Mouse (Mus musculus): Measurements from ENCODE around the gene Sec14l2. TPM values are rescaled to one million over a fixed set of nuclear protein-coding genes. Genes with fewer than 3 reads are reported as not detected.

Sec14l2 gene
- polyA plus RNA-seq, 1 experiment, result 10.9 TPM

DNA sequence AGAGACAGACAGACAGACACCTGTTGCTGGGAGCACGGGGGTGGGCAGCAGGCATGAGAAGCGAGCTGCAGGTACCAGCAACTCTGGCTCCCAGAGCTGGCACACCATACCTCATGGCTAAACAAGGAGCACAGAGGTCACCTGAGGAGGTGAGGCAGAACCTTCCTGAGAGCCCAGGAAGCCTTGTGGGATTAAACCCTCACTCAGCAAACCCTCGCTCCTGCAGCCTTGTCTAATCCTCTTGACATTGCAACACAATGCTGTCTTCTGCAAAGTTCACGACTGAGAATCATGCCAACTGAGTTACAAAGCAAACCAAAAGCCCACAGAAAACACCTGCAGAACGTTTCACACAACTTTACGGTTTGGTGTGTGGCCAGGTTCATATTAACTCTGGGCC is 74.8 kb downstream of the Sec14l2 start:
- no peak overlapping the region for H3K4me2 ChIP-seq (ENCODE audit: low read depth)
- no peak overlapping the region for H3K4me3 ChIP-seq
- no peak overlapping the region for H3ac ChIP-seq (ENCODE audit: control insufficient read depth, insufficient read length)
- no peak for TF ChIP-seq MYOD1 (IDR thresholded peaks at IDR 0.05; ENCODE audit: control insufficient read depth in 1 of 3, insufficient read length in 2 of 3, low read depth in 2 of 3)
- TF ChIP-seq MYOG (IDR thresholded peaks at IDR 0.05; ENCODE audit: control insufficient read depth in 1 of 3, insufficient read depth in 1 of 3, insufficient read length in 2 of 3, low read depth in 2 of 3), result no peak
- no peak for TF ChIP-seq TCF3 (IDR thresholded peaks at IDR 0.05; ENCODE audit: insufficient read length, low read depth)
- TF ChIP-seq USF1 (IDR thresholded peaks at IDR 0.05; ENCODE audit: low read depth), result no peak
- no peak for TF ChIP-seq CEBPB (IDR thresholded peaks at IDR 0.05; ENCODE audit: insufficient read depth, poor library complexity, severe bottlenecking)
- no peak for TF ChIP-seq REST (IDR thresholded peaks at IDR 0.05; ENCODE audit: insufficient read depth, insufficient read length)
- no peak for TF ChIP-seq E2F4 (IDR thresholded peaks at IDR 0.05; ENCODE audit: insufficient read depth)
- no peak for TF ChIP-seq MAX (IDR thresholded peaks at IDR 0.05; ENCODE audit: low read depth)
- no peak for TF ChIP-seq POLR2AphosphoS2 (IDR thresholded peaks at IDR 0.05; ENCODE audit: insufficient read length, low read depth)
- no peak for TF ChIP-seq POLR2A (IDR thresholded peaks at IDR 0.05; ENCODE audit: insufficient read length, low read depth)
- H3K79me2 ChIP-seq (ENCODE audit: control insufficient read depth, insufficient read depth), result no peaks in the 10 kb centered on the region
- no peaks in the 10 kb centered on the region for H3K36me3 ChIP-seq (ENCODE audit: control insufficient read depth, insufficient read depth)
- peaks cover 19% of the 10 kb centered on the region for H3K27me3 ChIP-seq (ENCODE audit: control insufficient read depth, insufficient read depth, insufficient read length)

DNA sequence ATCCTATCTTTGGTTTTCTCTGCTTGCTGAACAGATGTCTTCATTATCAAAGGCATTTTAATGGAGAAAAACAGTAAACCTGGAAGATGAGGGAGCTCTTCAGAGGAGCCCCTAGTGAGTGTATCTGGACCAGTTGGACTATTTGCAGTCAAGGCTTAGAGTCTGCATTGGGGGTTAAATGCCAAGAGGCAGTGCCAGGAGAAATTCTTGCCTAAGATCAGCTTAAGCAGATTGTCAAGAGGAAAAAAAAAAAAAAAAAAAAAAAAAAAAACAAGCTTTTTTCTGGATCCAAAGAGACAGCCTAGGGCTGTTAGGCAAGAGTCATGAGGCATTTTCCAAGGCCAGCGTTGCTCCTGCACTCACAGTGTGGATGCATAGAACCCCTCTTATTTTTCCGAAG is 75.4 kb downstream of the Sec14l2 start:
- Histone ChIP-seq H3K4me2 (ENCODE audit: low read depth) (no peak overlapping the region), H3K27me3 (ENCODE audit: control insufficient read depth, insufficient read depth, insufficient read length) (peaks cover 22% of the 10 kb centered on the region), H3K79me2 (ENCODE audit: control insufficient read depth, insufficient read depth) (no peaks in the 10 kb centered on the region), H3K4me3 (no peak overlapping the region), H3K36me3 (ENCODE audit: control insufficient read depth, insufficient read depth) (no peaks in the 10 kb centered on the region), H3ac (ENCODE audit: control insufficient read depth, insufficient read length) (no peak overlapping the region)
- TF ChIP-seq E2F4 (IDR thresholded peaks at IDR 0.05; ENCODE audit: insufficient read depth) (no peak), CEBPB (IDR thresholded peaks at IDR 0.05; ENCODE audit: insufficient read depth, poor library complexity, severe bottlenecking) (no peak), SRF (IDR thresholded peaks at IDR 0.05; ENCODE audit: control insufficient read depth, insufficient read length, low read depth) (no peak), MYOD1 (IDR thresholded peaks at IDR 0.05; ENCODE audit: control insufficient read depth in 1 of 3, insufficient read length in 2 of 3, low read depth in 2 of 3) (no peak), REST (IDR thresholded peaks at IDR 0.05; ENCODE audit: insufficient read depth, insufficient read length) (no peak), MYOG (IDR thresholded peaks at IDR 0.05; ENCODE audit: control insufficient read depth in 1 of 3, insufficient read depth in 1 of 3, insufficient read length in 2 of 3, low read depth in 2 of 3) (no peak), TCF3 (IDR thresholded peaks at IDR 0.05; ENCODE audit: insufficient read length, low read depth) (no peak), MAX (IDR thresholded peaks at IDR 0.05; ENCODE audit: low read depth) (no peak), TCF12 (IDR thresholded peaks at IDR 0.05; ENCODE audit: insufficient read depth, poor library complexity, severe bottlenecking) (no peak)

Other genes starting within 250 kb of the Sec14l2 start
- gene 4921536K21Rik, start 228.3 kb downstream of the Sec14l2 start, polyA plus RNA-seq (2012; fragmentation: generic; extraction: Trizol), result 1.3 TPM
- 26.5 TPM for gene Dusp18, start 228.2 kb downstream of the Sec14l2 start, polyA plus RNA-seq (2012; fragmentation: generic; extraction: Trizol)
- gene Slc35e4, start 208.8 kb downstream of the Sec14l2 start, polyA plus RNA-seq (2012; fragmentation: generic; extraction: Trizol), result 69.6 TPM
- 16.4 TPM for gene Tcn2, start 191.3 kb downstream of the Sec14l2 start, polyA plus RNA-seq (2012; fragmentation: generic; extraction: Trizol)
- gene Pes1, start 159.4 kb downstream of the Sec14l2 start, polyA plus RNA-seq (2012; fragmentation: generic; extraction: Trizol), result 104 TPM
- 0.14 TPM for gene 4930556J24Rik, start 146.6 kb downstream of the Sec14l2 start, polyA plus RNA-seq (2012; fragmentation: generic; extraction: Trizol)
- gene Gal3st1, start 139.8 kb downstream of the Sec14l2 start, polyA plus RNA-seq (2012; fragmentation: generic; extraction: Trizol), result not detected
- gene Sec14l4, start 92.0 kb downstream of the Sec14l2 start, polyA plus RNA-seq (2012; fragmentation: generic; extraction: Trizol), result not detected
- not detected for gene Sec14l3, start 58.6 kb downstream of the Sec14l2 start, polyA plus RNA-seq (2012; fragmentation: generic; extraction: Trizol)
- gene Mtfp1, start 28.0 kb downstream of the Sec14l2 start, polyA plus RNA-seq (2012; fragmentation: generic; extraction: Trizol), result 21.1 TPM
- 18.1 TPM for gene Rnf215, start 11.8 kb upstream of the Sec14l2 start, polyA plus RNA-seq (2012; fragmentation: generic; extraction: Trizol)
- gene Ccdc157, start 36.9 kb upstream of the Sec14l2 start, polyA plus RNA-seq (2012; fragmentation: generic; extraction: Trizol), result 5.6 TPM
- 47.0 TPM for gene Sf3a1, start 36.9 kb upstream of the Sec14l2 start, polyA plus RNA-seq (2012; fragmentation: generic; extraction: Trizol)
- 18.8 TPM for gene Tbc1d10a, start 63.4 kb upstream of the Sec14l2 start, polyA plus RNA-seq (2012; fragmentation: generic; extraction: Trizol)
- gene Castor1, start 94.8 kb upstream of the Sec14l2 start, polyA plus RNA-seq (2012; fragmentation: generic; extraction: Trizol), result 3.1 TPM
- gene Osm, start 113.0 kb upstream of the Sec14l2 start, polyA plus RNA-seq (2012; fragmentation: generic; extraction: Trizol), result not detected
- 5.2 TPM for gene Lif, start 134.1 kb upstream of the Sec14l2 start, polyA plus RNA-seq (2012; fragmentation: generic; extraction: Trizol)

Measured in myocyte (in vitro differentiated cells).